Mouse (Mus musculus) gonadal fat pad, adult 2 months (tissue): ENCODE results near the gene Clec2g. TPM values are rescaled to one million over a fixed set of nuclear protein-coding genes. Genes with fewer than 3 reads are reported as not detected.

ENCODE experiments used
- DNase-seq: peaks from one replicate; pipeline ENCODE4 v3.0.0-alpha.2; 2012; ENCODE audit warnings: low read depth
- polyA plus RNA-seq: library from polyadenylated mRNA; depleted of rRNA; stranded (reverse); fragments of >200 nt; gene quantifications from 2 replicates; pipeline ENCODE4 v1.2.3, GENCODE M21; 2012; rRNA removed

Gene Clec2g
- polyA plus RNA-seq, 1 experiment: not detected

- DNase-seq: no peak
These were observed 79.6 kb downstream of the Clec2g start for GRCm38 (mm10) chr6:129013762-129014276.

- no peak for DNase-seq
These were observed 80.2 kb downstream of the Clec2g start for GRCm38 (mm10) chr6:129014399-129014798.

GRCm38 (mm10) chr6:129027451-129028248, 93.5 kb downstream of the Clec2g start:
- DNase-seq: no peak

GRCm38 (mm10) chr6:129030175-129030824, 96.1 kb downstream of the Clec2g start:
- no peak for DNase-seq

DNA sequence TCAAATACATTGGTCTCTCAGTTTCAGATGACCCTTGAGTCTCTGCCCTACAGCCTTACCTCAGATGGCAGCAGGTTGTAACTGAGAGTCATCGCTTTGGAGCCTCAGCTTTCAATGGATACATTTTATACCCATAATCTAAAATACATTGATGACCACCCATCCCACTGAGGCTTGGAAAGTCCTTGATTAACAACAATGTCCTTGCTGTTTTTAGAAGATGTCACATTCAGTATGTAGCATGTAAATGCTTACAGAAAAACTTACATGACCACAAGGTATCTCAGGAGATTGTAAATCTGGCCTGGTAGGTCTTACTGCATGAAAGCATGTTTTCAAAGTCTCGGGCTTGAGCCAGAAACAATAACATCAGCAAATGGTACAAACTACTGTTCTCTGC, 96.8 kb downstream of the Clec2g start:
- DNase-seq: no peak

- no peak for DNase-seq
These were observed 99.2 kb downstream of the Clec2g start for GRCm38 (mm10) chr6:129033397-129033796.

Other genes starting within 250 kb of the Clec2g start
- not detected in 2 replicates for gene Klrb1, start 211.3 kb upstream of the Clec2g start, polyA plus RNA-seq
- 29.7 and 72.7 TPM in 2 replicates for gene Klrb1c, start 145.2 kb upstream of the Clec2g start, polyA plus RNA-seq
- 0.65 TPM in 1 of 2 replicates, not detected in the other for gene Gm44511, start 108.1 kb upstream of the Clec2g start, polyA plus RNA-seq
- gene Klrb1b, start 108.0 kb upstream of the Clec2g start, polyA plus RNA-seq: 0.19 and 0.41 TPM in 2 replicates
- gene Clec2i, start 46.8 kb upstream of the Clec2g start, polyA plus RNA-seq: 0.22 and 0.36 TPM in 2 replicates
- 1.1 and 2.1 TPM in 2 replicates for gene BC035044, start 43.3 kb upstream of the Clec2g start, polyA plus RNA-seq
- gene Klrb1f, start 111.5 kb downstream of the Clec2g start, polyA plus RNA-seq: 0.08 and 0.58 TPM in 2 replicates
- 0.06 and 0.14 TPM in 2 replicates for gene Clec2e, start 166.5 kb downstream of the Clec2g start, polyA plus RNA-seq
- gene Clec2d, start 246.2 kb downstream of the Clec2g start, polyA plus RNA-seq: 56.0 and 78.2 TPM in 2 replicates